Mouse (Mus musculus) CD8-positive naive resting alpha-beta T cell, adult 2 months (primary cell): Measurements from ENCODE around the gene Ankrd23.
"Not testable (repeated sequence)": the region's sequence is repeated elsewhere in the genome, so short reads cannot be mapped to it uniquely, and the experiment has no call there.

Source experiments
- DNase-seq, 2 experiments: peaks; one replicate each; pipeline ENCODE4 v3.0.0; 2022; ENCODE audit warnings: low read depth in 2 of 2, low spot score in 2 of 2

Gene Ankrd23

DNA sequence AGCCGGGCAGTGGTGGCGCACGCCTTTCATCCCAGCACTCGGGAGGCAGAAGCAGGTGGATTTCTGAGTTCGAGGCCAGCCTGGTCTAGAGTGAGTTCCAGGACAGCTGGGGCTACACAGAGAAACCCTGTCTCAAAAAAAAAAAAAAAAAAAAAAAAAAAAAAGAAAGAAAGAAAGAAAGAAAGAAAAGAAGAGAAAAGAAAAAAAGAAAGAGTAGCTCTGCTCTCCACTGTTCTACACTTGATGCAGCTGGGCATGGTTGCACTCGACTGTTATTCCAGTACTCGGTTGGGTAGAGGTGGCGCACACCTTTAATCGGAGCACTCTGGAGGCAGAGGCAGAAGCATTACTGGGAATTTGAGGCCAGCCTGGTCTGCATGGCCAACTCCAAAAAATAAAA lies at the start of gene Ankrd23:
Gene Ankrd23 (minus strand): TSS at position 101 of the 400 bp plus-strand sequence.
- DNase-seq, result not testable (repeated sequence)

DNA sequence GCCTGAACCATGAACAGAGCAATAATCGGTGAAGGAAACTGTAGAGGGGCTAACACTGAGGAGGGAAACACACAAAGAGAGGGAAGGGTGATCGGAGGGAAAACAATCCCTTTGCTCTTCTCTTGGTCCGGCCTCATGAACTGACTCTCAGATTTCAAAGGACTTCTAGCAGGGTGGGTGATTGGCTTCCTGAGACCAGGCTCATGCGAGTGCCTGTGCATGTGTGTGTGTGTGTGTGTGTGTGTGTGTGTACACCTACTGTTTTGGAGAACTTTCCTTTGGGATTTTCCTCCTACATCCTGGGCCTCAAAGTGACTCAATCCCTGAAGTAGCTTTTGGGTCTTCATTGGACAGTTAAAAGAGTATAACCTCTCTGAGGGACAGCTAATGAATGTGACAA lies 49.6 kb upstream of the Ankrd23 start:
- DNase-seq, result no peak

DNA sequence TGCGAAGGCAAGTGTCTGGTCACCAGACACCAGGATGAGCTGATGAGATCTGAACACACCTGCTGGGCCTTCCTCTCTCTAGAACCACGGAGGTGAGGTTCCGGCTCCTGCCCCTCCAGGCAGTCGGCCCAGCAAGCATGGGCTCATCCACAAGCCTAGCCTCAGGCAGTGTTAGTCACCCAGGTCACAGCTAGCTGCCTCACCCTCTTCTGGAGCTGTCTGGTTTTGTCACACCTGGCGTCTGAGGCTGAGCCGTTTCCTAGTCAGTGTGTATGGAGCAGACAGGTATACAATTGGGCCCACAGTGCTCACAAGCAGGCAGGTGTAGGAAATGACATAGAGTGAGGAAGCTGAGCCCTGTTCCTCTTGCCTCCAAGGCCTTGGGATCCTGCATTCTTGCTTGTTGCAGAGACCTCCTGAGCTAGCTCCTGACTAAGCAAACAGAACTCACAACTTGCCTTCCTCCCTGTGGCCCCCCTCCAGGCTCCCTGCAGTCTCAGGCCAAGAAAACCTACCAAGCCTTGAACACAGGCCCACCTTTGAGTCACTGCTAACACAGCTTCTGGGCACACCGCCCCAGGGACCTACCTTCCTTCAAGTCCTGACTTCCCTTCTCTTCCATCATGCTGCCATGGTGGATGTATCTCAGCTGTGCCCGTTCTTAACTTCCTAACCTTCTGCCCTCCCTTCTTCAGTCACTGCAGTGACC lies 46.9 kb upstream of the Ankrd23 start:
- DNase-seq, result no peak

DNA sequence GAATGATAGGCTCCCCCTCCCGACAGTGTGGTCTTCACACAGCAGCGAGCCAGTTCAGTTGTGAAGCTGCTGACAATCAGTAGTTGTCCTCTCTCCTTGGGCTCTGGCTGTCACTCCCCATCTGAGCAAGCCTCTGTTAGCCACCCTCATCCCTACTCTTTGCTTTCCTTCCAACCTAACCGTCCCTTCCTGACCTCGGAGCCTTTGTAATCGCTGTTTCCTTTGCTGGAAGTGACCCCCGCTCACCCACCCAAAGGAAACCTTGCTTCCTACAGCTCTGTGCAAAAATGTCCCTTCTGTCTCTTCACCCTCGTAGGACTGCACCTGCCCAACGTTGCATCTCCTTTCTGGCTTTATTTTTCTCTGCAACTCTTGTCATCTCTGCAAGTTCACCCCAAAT lies 45.5 kb upstream of the Ankrd23 start:
- no peak for DNase-seq

DNA sequence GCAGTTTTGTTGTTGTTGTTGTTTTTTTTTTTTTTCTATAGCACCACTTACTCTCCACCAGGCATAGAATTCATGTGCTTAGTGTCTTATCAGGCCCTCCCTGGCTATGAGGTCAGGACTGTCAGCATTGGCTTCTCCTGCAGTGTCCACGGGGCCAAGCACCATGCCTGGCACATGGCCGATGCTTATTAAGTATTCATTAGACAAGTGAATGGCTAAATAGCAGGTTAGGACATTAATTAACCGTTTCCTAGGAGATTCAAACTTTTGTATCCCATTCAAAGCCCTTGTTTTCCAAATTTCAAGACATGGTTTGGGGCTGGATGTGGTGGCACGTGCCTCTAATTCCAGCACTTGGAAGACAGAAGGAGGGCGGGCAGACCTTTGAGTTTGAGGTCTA lies 44.6 kb upstream of the Ankrd23 start:
- DNase-seq, result no peak

DNA sequence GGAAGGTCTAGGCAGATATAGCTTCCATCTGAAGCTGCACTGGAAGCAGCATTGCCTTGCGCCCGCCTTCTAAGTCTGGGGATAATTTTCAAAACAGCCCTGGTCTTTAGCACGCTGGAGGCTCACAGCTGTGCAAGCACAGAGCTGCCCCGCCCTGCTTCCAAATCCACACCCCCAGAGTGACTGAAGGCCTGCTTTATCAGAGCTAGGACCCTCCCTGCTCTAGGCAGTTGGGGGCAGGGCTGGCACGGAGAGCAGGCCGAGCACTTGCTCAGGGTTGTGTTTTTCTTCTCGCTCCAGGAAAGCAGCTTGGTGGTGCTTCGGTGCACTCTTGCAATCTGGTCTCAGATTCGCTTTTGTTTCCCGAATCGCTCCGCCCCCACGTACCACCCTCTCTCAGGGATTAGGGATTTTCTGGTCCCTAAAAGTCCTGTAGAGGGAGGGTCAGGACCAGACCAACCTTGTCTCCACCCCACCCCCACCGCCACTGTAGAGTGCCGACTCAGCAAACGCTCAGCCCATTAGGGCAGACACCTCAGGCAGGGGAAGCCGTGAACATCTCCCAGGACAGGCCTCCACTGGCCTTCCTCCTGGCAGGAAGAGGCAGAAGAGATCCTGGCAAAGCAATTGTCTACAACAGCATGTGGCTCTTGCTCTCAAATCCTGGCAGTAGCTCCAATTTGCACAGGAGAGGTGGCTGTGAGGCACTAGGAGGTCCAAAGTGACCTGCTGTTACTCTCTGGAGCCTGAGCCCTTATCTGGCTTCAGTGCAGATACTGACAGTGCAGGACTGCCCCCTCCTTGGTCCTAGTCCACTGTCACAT lies 43.9 kb upstream of the Ankrd23 start:
- DNase-seq, result no peak

DNA sequence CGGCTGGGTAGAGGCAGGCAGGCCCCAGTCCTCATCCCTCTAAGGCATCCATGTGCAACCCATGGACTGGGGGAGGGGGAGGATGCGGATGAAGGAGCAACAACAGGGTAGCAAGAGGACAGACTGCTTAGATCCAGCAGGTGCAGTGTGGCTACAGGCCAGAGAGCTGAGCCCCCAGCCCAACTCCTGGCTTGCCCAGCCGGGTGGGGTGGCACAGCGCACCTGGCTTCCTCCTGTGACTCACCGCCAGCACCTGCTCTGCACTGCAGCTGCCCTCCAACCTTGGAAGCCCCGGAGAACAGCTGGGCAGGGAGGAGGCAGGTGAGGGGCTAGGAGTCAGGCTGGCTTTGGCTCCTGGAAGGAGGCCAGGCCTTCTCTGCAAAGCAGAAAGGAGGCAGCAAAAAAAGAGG lies 43.3 kb upstream of the Ankrd23 start:
- no peak for DNase-seq

DNA sequence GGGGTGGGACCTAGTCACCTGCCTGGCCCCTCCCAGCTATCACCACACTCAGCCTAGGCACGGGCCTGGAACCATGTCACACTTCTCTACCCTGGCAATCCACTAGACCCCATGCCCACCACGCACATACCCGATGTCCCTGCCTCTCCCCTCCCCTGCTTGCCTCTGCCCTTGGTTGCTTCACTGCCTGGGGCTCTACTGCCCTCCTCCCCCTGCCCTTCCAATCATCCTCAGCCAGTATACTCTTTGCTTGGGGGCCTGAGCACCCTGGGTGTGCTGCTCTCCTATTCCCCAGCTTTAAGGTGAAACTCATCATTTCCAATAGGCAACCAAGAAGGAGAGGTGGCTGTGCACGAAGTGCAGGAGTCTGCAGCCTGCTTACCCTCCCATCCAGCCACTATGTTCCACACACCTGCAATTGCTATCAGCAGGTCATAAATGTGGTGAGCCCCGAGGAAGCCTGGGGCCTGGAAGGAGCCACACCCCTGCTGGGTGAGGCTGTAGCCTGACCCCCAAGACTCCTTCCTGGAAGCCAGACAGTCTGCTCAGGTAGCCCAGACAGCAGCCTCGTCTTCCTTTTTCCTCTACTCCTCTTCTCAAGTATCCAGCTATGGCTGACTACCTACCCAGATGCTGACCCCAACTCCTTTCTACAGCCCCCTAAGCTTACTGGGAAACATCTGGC lies 40.5 kb upstream of the Ankrd23 start:
- no peak for DNase-seq

DNA sequence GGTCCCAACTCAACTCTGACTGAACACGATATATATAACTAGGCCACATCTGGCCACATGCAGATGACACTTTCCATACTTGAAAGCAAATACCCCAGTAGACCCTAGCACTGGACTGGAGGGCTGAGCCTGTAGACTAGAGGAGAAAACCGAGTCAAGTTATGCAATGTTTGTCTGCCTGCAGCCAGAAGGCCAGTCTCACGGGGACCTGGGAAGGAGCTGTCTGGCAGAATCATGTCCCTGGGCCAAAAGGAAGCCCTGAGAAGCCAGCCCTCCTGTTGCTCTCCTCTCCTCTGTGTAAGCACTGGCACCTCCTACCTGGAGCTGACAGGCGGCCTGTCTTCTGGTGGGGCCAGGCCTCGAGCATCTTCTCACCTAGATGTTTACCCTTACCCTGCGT lies 38.7 kb upstream of the Ankrd23 start:
- no peak for DNase-seq

DNA sequence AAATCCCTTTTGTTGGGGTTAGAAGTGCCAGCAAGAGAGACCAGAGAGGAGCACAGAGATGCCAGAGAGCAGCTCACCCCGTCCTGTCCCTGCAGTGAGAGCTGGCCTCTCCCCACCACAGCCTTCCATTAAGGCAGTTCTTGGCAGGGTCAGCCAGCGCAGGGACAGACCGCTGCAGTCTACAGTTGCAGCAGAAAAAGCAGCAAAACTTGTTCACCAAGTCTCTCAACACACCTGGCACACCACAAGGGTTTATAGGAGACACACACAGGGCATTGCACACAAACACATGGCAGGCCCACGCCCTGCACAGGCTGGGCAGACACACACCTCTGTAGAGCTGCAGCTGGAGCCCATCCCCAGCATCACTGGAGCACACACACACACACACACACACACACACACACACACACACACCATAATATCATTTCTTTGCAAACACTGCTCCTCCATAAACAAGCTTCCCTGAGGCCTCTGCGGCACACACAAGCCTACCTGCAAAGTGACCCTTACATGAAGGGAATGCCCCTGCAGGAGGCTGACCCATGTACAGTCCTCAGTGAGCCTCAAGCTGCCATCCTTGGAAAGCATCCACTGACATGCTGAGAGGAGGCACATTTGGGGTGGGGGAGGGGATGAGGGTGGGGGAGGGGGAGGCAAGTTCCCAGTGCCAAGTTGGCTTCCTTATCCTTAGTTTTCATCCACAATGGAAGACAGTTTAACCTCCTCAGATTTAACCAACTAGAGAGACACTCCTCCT lies 37.7 kb upstream of the Ankrd23 start:
- DNase-seq, result no peak

DNA sequence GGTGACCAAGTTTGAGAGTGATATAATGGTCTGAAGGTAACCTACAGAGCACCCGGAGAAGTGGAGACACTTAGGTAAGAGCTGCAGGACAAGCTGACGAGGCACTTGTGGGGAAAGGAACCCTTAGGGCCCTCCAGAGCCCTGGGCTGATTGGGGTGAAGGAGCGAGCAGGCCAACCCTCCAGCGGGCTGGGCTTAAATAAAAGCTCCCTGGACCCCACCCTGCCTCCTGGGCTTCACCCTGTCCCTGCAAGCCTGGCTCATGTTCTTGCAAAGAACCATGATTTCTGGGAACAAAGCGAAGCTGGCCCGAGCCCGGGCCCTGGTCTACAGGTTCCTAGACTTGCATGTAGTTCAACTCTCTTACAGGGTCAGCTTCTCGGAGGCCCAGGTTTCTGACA lies 36.8 kb upstream of the Ankrd23 start:
- no peak for DNase-seq

DNA sequence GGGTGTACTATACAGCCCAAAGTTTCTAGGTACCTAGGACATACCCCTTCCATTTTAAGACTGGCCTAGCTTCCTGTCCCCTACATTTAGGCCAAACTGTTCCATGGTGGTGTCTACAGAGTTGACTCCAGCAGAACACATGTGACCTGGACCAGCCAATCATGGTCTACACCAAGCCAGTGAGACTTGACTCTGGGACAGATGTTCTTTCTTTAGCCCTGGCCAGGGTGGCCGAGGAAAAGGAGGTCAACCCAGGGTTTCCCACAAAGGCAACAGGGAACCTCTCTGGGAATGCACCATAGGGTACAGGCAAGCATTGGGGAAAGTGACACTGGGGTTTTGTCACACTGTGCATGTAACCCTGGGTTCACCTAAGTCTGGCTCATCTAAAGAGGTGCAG lies 36.0 kb upstream of the Ankrd23 start:
- no peak for DNase-seq

DNA sequence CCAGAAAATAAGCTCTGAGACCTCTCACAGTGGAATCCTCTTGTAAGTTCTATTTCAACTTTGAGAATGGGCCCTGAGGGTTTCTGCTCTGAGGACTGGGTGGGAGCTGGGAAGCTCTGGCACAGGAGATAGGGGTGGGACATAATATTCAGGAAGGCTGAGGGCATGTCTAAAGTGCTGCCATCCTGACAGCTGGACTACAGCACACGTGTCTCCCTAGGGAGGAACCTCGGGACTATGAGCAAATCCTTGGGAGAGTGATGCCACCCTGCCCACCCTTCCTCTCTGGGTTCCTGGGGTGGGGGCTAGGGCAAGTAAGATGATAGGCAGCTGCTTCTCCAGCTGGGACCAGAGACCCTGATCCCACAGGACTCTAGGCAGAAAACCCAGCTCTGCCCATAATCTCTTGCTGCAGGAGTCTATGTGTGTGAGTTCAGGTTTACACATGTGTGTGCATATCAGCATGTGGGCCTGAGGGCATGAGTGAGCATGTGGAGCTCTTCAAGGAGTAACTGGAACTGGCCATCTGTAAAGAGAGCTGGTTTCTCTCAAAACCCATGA lies 35.5 kb upstream of the Ankrd23 start:
- DNase-seq, result no peak

DNA sequence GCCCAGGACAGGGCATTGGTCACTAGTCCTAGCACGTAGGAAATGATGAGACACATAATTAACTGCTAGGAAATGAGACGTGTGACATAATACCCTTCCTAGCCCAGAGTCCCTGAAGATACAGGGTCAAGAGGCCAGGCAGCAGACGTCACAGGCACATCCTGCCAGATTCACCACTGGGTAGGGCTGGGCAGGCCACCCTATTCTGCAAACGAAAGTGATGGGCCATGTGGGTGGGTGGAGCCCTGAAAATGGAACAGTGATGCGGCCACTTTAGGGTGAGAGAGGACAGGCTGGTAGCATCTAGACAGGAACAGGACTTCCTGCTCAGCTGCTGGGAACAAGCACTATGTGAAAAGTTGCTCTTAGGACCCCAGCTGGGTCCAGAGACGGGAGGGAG lies 34.9 kb upstream of the Ankrd23 start:
- no peak for DNase-seq

DNA sequence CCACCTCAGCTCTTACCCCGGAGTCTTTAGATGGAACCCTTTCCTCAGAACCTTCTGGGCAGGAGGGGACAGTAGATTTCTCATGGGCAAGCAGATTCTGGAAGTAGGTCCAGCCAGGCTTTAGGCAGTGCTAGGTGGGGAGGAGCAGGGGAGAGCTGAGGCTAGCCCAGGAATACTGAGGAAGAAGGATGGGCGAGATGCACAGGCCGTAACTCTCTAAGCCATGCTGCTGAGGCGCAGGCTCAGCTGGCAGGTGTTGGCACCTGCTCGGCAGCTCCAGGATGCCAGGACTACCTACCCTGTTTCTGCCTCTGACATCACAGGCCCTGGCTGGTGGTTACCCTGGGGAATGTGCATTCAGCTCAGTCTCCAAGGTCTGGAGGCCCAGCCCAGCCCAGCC lies 33.6 kb upstream of the Ankrd23 start:
- DNase-seq, result no peak

DNA sequence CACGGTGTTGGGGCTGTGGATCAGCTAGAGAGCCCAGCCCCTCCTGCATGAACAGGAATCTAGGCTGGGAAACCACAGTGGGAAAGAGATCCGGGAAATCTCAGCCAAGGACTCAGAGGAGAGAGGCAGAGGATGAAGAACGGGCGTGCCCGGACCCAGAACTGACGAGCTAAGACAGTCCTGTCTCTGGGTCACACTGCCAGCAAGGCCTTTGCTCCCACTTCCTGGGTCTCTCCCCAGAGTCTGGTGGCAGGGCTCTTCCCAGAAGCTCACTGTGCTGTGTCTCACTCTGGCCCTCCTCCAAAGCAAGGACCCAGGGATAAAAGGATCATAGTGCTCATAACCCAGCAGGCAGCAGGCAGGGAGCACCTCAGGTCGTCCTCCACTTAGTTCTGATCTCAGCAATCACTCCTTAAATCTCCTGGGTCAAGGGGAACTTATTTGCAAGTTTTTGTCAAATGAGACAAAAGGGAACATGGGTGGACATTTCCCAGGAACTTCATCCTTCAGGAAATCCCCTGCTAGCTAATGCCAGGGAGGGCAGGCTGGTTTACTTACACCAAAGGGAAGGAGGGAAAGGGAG lies 33.1 kb upstream of the Ankrd23 start:
- no peak for DNase-seq

DNA sequence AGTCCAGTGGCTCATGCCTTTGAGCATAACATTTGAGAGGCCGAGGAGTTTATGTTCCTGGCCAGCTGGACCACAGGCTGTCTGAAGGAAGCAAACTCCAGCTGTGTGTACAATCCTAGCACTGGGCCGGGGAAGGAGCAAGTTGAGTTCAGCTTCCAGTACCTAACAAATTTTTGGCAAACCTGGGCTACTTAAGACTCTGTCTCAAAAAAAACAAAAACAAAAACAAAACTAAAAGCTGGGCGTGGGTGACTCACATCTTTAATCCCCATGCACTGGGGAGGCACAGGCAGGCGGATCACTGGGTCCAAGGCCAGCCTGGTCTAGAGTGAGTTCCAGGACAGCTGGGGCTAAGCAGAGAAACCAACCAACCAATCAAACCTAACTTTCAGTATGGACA lies 32.1 kb upstream of the Ankrd23 start:
- no peak for DNase-seq

DNA sequence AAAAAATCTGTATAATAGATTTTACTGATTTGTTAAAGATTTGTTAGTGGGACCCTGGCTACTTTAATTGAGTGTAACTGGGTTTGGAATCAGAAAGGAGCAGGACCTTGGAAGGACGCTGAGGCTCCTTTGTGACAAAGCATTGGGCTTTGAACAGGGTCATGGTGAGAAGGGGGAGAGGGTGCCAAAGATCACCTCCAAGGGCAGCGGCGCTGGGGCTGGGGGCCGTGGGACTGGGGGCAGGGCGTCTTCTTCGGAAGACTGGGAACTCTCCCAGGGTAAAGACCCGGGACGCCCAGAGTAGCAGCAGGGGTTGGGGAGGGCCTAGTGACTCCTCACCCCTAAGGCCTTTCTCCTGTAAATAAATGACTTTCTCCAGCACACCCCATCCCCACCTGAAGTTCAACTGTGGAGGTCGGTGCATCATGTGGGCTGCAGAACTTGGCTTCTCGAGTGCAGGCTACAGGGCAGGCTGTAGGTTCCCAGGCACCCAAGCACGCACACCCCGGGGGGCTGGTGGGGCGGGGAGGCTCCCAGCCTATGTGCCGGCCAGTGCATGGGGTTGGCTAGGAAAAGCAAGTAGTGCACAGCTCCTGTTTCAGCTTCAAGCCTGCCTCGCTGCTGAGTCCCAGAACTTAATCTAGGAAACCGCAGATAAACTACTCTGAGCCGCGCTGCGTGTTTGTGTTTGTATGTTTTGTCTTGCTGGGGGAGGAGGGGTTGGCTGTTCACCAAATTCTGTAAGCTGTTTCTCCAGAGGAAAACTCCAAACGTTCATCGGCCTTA lies 31.3 kb upstream of the Ankrd23 start:
- DNase-seq, result no peak

DNA sequence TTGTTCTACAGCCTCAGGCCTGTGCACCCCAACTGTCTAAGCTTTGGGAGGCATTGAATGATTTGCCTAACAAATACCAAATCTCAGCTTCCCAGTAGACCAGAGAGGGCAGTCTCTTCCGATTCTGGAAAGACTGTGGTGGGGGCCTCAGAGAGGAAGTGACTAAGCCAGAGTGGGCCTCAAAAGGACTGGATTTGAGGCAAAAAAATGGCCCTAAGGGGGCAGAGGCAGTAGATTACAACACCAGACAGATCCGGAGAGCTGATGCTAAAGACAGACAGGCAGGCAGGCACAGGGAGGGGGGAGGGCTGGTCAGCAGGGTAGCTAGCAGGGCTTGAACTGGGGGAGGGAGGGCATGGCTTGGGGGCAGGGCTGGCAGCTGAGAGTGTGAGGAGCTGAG lies 29.7 kb upstream of the Ankrd23 start:
- DNase-seq, result no peak

DNA sequence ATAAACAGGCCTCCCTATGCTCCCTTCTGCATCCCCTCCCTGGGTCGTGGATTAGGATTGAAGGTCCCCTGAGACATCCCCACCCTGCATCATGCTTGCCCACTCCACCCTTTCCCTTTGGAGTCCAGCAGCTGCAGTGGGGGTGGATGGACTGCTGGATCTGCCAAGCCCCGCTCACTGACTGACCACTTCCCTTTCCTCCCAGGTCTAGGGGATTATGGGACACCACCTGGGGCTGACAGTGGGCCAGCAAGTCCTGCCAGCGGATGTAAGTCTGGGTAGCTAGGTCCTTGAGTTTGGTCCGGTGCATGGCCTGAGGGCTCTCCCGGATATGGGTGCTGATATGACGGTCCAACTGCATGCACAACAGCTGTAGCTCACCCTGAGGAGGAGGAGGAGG lies 27.4 kb upstream of the Ankrd23 start:
- DNase-seq, result no peak
